Mouse (Mus musculus) granulocyte monocyte progenitor cell, adult 5-6 weeks (primary cell): ENCODE measurements around the gene Nap1l2. TPM values are rescaled to one million over a fixed set of nuclear protein-coding genes. Genes with fewer than 3 reads are reported as not detected.
A peak's percentile ranks its signal among the peaks of the same experiment; 100 is the strongest.

Experiments
- ATAC-seq: replicated peaks from 2 replicates; pipeline ENCODE4 v1.8.0; 2016; ENCODE audit warnings: mild to moderate bottlenecking, moderate TSS enrichment, inconsistent platforms; ENCODE audit not compliant: poor library complexity, severe bottlenecking
- total RNA-seq, 2 experiments: library from RNA; stranded (forward) in 1 of 2; stranded (reverse) in 1 of 2; fragments of 200-712, 200-1000 nt in 1 of 2; fragments of >200 nt in 1 of 2; fragmentation: Nextera tagmentation in 1 of 2; gene quantifications; 2 replicates each; pipeline ENCODE4 v1.2.3; 2014 to 2017

The Nap1l2 gene
- total RNA-seq (2014; fragmentation: Nextera tagmentation) (not detected in 2 replicates), total RNA-seq (2017) (0.31 TPM in 1 of 2 replicates, not detected in the other)

DNA sequence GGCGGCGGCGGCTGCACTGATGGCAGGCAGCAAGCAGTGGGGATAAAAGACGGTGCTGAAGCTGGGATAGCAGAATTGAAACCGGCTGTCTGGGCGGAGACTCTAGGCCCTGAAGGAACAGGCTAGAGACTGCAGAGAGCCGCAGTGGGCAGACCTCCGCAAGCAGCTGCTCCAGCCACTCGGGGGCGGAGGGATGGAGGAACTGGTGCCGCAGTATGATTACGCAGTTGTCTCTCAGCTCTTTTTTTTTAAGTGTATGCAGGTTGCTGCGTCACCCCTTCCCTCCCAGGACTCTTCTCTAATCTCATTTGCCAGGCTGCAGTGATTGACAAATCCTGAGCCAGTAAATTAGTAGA, at the start of gene Nap1l2:
Gene Nap1l2 (minus strand): TSS at position 210 of the 356 bp plus-strand sequence.
- ATAC-seq, result peak; percentile 100

DNA sequence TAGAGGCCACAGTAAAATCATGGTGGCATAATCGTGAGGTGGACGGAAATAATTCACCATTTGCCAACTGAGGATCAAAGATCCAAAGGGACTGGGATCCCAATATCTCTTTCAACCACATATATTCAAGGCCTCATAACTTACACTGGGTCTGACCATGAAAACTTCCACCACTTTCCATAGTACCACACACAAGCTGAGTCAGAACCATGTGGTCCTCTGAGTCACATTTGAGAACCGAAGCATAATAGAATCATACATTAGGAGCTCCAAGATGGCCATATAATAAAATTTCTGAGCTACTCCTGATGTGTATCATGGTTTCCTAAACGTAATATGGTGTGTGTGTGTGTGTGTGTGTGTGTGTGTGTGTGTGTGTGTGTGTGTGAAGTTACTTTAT, 28.8 kb upstream of the Nap1l2 start:
- no peak for ATAC-seq

DNA sequence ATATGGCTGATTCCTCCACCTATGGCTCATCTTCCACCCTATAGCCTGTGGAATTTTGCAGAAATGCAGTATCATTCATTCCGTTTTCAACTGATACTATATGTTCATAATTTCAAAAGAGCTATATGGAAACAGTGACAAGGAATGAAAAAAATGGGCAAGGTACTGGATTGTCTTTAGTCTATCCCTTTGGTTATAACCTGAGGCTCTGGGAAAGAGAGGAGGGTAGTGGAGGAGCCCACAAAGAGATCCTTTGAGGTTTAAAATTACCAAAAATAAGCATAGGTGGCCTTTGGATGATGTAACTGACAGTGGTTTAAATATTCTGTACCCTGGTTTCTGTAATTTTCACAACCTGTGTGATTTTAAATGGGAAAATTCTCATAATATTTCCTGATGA, 389 bp upstream of the Nap1l2 start:
- no peak for ATAC-seq

DNA sequence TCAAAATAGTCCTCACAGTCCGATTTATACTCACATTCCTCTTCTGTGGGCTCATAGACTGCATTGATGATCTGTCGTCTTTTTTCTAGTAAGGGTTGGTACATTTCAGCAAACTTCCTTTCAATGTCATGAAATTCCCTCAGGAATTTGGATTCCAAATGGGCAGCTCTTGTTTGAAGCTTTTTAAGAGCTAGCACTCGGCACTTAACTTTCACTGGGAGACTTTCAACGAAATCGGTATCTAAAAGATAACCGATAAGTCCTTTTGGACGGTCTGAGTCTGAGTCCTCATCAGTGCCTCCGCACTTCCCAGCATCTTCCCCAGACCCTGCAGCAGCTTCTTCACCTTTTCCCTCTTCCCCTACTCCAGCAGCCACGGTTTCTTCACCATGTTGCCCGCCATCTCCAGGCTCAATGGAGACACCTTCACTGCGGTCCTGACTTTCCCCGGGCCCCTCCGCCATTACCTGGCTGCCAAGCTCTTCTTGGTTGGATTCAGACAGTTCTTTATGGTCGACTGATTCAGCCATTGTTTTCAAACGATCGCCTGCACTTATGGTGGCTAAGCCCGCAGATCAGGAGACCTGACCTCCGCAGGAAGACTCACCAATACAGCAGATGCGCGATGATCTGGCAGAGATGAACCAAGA, 534 bp downstream of the Nap1l2 start:
- ATAC-seq, result 0 out of 2 replicates have a peak, but pooled peaks have one; percentile 12

DNA sequence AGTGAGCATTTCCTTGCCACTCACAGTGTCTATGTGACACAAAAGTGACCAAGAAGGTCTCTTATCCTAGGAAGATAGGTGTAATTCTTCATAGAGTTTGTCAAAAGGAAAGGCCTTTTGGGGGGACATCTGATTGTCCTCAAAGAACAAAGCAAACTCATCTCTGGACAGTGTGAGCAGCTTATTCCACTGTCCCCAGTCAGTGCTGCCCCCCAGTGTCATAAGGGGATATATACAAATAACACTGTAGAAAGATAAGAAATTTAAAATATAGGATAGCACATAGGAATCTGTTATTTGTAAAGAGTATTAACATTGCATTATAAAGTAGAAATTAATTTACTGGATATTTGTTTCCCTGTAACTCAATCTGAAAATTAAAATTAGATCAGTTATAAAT, 2.9 kb downstream of the Nap1l2 start:
- no peak for ATAC-seq

DNA sequence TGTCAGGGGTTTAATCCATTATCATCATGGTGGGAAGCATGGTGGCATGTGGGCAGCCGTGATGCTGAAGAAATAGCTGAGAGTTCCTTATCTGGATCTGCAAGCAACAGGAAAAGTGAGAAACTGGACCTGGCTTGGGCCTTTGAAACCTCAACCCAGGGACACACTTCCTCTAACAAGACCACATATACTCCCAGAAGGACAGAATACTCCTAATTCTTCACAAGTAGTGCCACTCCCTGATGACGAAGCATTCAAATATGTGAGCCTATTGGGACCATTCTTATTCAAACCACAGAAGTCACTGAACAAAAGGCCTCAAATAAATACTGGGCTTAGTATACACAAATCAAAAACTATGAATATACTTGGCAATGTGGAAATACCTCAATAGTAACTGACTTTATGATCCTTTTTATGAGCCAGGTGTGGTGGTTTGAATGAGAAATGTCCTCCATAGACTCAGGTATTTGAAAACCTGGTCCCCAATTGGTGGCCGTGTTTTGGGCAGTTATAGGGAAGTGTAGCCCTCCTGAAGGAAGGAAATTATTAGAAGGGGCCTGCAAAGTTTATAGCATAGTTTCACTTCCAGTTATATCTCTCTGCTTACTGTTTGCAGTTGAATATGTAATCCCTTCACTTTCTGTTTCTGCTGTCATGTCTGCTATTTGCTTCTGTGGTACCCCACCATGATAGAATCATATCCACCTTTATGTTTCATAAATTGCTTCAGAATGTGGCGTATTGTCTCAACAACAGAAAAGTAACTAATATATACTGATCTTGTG, 6.5 kb downstream of the Nap1l2 start:
- ATAC-seq, result peak; percentile 92

DNA sequence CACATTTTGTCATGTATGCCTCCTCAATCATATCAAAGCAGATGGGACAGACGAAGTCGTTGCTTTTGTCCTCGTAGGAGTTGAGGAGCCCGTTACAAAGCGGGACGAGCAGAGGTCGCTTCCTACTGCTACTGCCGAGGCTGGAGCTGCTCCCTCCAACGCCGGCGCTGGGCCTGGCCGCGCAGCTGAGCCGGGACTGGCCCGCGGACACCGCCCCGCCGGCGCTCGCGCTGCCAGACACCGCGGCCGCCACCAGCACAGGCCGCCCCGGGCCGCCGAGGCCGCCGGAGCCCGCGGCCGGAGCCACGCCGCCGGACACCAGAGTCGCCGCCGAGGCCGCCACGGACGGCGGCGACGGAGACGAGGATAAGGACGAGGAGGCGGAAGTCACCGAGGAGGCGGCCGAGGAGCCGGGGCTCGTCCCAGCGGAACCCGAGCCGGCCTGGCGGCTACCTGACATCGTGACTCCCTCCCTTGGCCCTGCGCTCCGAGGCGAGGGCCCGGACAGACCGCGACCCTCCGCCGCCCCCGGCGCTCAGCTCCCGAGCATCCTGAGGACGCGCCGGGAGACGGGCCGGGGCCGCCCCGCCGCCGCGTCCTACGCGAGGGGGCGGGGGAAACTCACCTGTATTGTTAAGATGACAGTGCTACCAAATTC, 21.4 kb downstream of the Nap1l2 start:
- peak; percentile 87 for ATAC-seq

DNA sequence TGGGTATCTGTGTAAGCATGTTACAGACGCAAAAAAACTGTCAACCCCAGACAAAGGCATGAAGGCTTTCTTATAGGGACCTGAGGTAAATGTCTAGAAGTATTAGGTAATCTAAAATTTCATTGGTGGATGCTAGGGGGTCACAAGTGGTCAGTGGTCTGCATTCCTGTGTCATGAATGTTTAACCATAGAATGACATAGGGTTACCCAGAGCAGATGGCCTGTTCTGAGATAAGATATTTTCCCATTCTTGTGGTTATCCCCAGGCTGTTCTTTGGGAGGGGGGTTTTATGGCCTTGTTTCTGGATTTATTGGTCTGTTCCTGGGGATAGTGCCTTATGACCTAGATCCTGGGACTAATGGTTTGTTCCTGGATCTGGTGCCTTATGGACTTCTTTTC, 30.3 kb downstream of the Nap1l2 start:
- no peak for ATAC-seq

DNA sequence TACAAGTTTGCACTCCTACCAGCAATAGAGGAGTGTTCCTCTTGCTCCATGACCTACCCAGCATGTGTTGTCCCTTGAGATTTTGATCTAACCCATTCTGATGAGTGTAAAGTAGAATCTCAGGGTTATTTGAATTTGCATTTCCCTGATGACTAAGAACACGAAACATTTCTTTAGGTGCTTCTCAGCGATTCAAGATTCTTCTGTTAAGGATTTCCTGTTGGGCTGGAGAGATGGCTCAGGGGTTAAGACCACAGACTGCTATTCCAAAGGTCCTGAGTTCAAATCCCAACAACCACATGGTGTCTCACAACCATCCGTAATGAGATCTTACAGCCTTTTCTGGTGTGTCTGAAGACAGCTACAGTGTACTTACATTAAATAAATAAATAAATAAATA, 47.9 kb downstream of the Nap1l2 start:
- ATAC-seq, result no peak

Other genes with a start within 250 kb of the Nap1l2 start
- not detected in 2 replicates for gene Cdx4, start 134.8 kb upstream of the Nap1l2 start, total RNA-seq (2014; fragmentation: Nextera tagmentation)
- not detected in 2 replicates for gene Cdx4, start 134.8 kb upstream of the Nap1l2 start, total RNA-seq (2017)
- not detected in 2 replicates for gene Chic1, start 169.8 kb upstream of the Nap1l2 start, total RNA-seq (2014; fragmentation: Nextera tagmentation)
- not detected in 2 replicates for gene Chic1, start 169.8 kb upstream of the Nap1l2 start, total RNA-seq (2017)
- not detected in 2 replicates for gene Tsx, start 227.8 kb upstream of the Nap1l2 start, total RNA-seq (2014; fragmentation: Nextera tagmentation)
- gene Tsx, start 227.8 kb upstream of the Nap1l2 start, total RNA-seq (2017), result not detected in 2 replicates
- gene Gm26992, start 235.4 kb upstream of the Nap1l2 start, total RNA-seq (2014; fragmentation: Nextera tagmentation), result not detected in 2 replicates
- not detected in 2 replicates for gene Gm26992, start 235.4 kb upstream of the Nap1l2 start, total RNA-seq (2017)